Mouse (Mus musculus): Measurements from ENCODE around the gene Bola3. TPM values are rescaled to one million over a fixed set of nuclear protein-coding genes. Genes with fewer than 3 reads are reported as not detected.

Gene Bola3
- polyA plus RNA-seq, 2 experiments = 55.1 to 129 TPM

DNA sequence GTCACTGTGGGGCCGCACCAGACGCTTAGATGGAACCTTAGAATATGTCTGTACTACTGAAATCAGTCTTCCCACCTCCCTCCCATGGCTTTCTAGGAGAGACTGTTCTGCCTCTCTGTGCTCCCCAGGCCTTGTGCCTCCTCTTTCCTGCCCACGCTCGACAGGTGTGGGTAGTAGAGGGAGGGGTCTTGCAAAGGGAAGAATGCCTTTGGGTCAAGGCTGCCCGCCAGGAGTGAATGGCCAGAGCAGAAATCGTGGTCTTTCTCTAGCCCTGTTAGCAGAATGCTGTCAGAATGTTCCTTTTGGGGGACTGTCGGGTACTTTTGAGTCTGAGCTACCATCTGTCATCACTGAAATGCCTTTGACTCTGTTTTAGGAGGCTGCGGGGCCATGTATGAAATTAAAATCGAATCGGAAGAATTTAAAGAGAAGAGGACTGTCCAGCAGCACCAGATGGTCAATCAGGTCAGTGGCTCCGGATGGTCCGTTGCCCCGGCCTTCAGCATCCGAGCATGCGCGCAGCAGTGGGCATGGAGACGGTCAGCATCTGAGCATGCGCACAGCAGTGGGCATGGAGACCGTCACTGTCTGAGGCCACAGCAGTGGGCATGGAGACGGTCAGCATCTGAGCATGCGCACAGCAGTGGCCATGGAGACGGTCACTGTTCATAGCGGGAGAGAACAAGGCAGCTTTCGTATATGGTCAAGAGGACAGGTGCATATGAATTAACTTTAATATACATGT lies 3.9 kb downstream of the Bola3 start:
- no peaks in the 10 kb centered on the region for H3K27me3 ChIP-seq (ENCODE audit: control insufficient read depth, insufficient read depth, low read length)
- H3K9ac ChIP-seq (ENCODE audit: low read depth, low read length, severe bottlenecking) = no peak overlapping the region
- no peak for TF ChIP-seq POLR2A (IDR thresholded peaks at IDR 0.05; ENCODE audit: borderline replicate concordance, extremely low read depth, insufficient read depth, insufficient read length)
- H3K4me2 ChIP-seq (replicated peaks; ENCODE audit: low read depth, low read length, severe bottlenecking) = no peak overlapping the region
- H3K4me3 ChIP-seq (replicated peaks; ENCODE audit: low read length) = no peak overlapping the region
- no peak for ATAC-seq (ENCODE audit: low FRiP score, low read depth)
- no peaks in the 10 kb centered on the region for H3K9me3 ChIP-seq (ENCODE audit: control insufficient read depth, low read length)
- no peak for DNase-seq (ENCODE audit: low spot score)
- peaks cover 5% of the 10 kb centered on the region; the same call in 1 of the 2 replicates for H3K4me1 ChIP-seq (ENCODE audit: control insufficient read depth, insufficient read depth, low read length)
- WGBS = 90% methylated on average over 24 of the region's 24 CpGs
- H3K27ac ChIP-seq (replicated peaks; ENCODE audit: low read depth, low read length) = no peak overlapping the region
- peaks cover 31% of the 10 kb centered on the region for H3K36me3 ChIP-seq (ENCODE audit: control insufficient read depth, insufficient read depth, low read length)

DNA sequence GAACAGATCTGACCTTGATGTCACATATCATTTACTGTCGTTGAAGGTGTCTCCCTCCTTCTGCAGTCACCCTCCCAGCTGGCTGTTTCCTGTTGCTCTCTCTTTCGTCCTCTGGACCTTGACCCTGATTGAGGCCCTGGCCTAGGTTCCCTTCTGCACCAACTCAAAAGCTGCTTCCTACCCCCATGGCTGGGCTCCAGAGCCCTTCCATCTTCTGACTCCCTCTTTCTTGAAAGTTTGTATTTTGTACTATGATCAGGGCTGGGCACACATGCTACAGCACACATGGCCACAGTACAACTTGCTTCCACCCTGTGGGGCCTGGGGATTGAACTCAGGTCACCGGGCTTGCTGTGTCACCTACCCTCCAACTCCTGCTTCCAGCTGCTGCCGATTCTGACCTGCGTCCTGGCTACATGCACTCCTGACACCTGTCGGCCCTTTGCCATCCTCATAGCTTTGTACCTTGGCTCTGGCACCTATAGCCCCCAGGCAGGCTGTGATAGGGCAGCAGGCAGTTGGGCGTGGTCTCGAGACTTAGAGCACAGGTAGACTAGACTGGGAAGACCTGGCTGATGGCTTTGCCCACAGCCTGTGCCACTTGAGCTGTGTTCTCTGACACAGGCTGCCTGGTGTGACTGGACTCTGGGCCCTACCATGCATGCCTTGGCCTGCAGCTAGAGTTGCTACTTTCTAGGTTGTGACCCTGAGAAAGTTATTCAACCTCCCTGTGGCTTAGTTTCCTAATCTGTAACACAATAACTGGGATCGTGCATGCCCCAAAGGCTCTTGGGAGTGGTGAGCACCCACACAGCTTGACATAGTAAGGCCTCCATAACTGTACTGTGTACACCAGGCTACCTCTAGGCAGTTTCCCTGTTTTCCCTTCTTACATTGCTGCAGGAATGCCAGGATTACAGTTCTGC lies 6.2 kb downstream of the Bola3 start:
- ATAC-seq (ENCODE audit: low FRiP score, low read depth) = no peak
- Histone ChIP-seq H3K27ac (replicated peaks; ENCODE audit: low read depth, low read length) (no peak overlapping the region), H3K9ac (ENCODE audit: low read depth, low read length, severe bottlenecking) (no peak overlapping the region), H3K36me3 (ENCODE audit: control insufficient read depth, insufficient read depth, low read length) (peaks cover 50% of the 10 kb centered on the region), H3K4me2 (replicated peaks; ENCODE audit: low read depth, low read length, severe bottlenecking) (no peak overlapping the region), H3K4me1 (ENCODE audit: control insufficient read depth, insufficient read depth, low read length) (peaks cover 4% of the 10 kb centered on the region; the same call in 1 of the 2 replicates), H3K9me3 (ENCODE audit: control insufficient read depth, low read length) (no peaks in the 10 kb centered on the region), H3K4me3 (replicated peaks; ENCODE audit: low read length) (no peak overlapping the region), H3K27me3 (ENCODE audit: control insufficient read depth, insufficient read depth, low read length) (no peaks in the 10 kb centered on the region)
- 84% methylated on average over 9 of the region's 9 CpGs for WGBS
- DNase-seq (ENCODE audit: low spot score) = no peak
- TF ChIP-seq POLR2A (IDR thresholded peaks at IDR 0.05; ENCODE audit: borderline replicate concordance, extremely low read depth, insufficient read depth, insufficient read length) = no peak

DNA sequence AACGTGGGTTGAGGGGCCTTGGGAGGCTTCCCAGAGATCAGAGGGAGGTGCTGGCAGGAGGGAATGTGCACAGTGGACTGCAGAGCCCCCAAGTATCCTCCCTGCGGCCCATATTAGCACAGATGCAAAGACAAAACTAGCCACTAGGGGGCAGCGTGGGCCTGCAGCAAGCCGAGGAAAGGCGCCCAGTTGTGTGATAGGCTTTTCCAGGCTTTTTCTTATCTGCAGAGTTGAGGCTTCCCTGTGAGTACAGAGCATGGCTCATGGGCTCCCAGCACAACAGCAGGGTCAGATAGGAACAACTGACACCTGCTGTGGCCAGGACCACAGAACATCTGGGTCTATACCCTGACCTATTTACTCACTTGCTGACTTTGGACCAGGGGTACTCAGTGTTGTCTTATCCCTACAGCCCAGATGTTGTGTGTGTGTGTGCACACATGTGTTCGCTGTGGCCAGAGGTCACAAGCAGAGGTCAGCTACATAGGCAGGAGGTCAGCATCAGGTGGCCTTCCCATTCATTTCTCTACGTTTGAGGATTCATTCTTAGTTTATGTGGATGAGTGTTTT lies 7.7 kb downstream of the Bola3 start:
- no peak overlapping the region for H3K9ac ChIP-seq (ENCODE audit: low read depth, low read length, severe bottlenecking)
- no peaks in the 10 kb centered on the region for H3K9me3 ChIP-seq (ENCODE audit: control insufficient read depth, low read length)
- ATAC-seq (ENCODE audit: low FRiP score, low read depth) (peak; percentile 70), DNase-seq (ENCODE audit: low spot score) (peak; percentile 76)
- H3K27ac ChIP-seq (replicated peaks; ENCODE audit: low read depth, low read length) = no peak overlapping the region
- H3K4me3 ChIP-seq (replicated peaks; ENCODE audit: low read length) = no peak overlapping the region
- no peak overlapping the region for H3K4me2 ChIP-seq (replicated peaks; ENCODE audit: low read depth, low read length, severe bottlenecking)
- TF ChIP-seq POLR2A (IDR thresholded peaks at IDR 0.05; ENCODE audit: borderline replicate concordance, extremely low read depth, insufficient read depth, insufficient read length) = no peak
- H3K4me1 ChIP-seq (ENCODE audit: control insufficient read depth, insufficient read depth, low read length) = no peaks in the 10 kb centered on the region
- H3K36me3 ChIP-seq (ENCODE audit: control insufficient read depth, insufficient read depth, low read length) = peaks cover 53% of the 10 kb centered on the region
- 24% methylated on average over 7 of the region's 7 CpGs for WGBS
- no peaks in the 10 kb centered on the region for H3K27me3 ChIP-seq (ENCODE audit: control insufficient read depth, insufficient read depth, low read length)

DNA sequence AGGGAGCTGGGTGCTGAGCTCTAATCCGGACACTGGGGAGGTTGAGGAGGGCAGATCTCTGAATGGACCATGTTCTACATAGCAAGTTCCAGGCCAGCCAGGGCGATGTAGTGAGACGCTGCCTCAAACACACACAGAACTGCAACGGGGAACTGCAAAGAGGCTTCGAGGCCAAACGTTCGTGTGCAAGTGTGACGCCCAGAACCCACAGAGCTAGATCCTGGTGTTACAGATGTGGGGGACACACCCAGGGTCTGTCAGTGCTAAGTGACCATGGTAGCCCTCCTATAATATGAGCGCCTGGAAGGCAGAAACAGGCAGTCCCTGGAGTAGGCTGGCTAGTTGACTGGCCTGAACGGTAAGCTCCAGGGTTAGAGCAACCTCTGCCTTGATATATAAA lies 8.5 kb downstream of the Bola3 start:
- H3K4me3 ChIP-seq (replicated peaks; ENCODE audit: low read length) = no peak overlapping the region
- no peaks in the 10 kb centered on the region for H3K4me1 ChIP-seq (ENCODE audit: control insufficient read depth, insufficient read depth, low read length)
- no peak overlapping the region for H3K27ac ChIP-seq (replicated peaks; ENCODE audit: low read depth, low read length)
- no peaks in the 10 kb centered on the region for H3K27me3 ChIP-seq (ENCODE audit: control insufficient read depth, insufficient read depth, low read length)
- H3K4me2 ChIP-seq (replicated peaks; ENCODE audit: low read depth, low read length, severe bottlenecking) = no peak overlapping the region
- H3K9ac ChIP-seq (ENCODE audit: low read depth, low read length, severe bottlenecking) = no peak overlapping the region
- ATAC-seq (ENCODE audit: low FRiP score, low read depth) (no peak), DNase-seq (ENCODE audit: low spot score) (no peak)
- TF ChIP-seq POLR2A (IDR thresholded peaks at IDR 0.05; ENCODE audit: borderline replicate concordance, extremely low read depth, insufficient read depth, insufficient read length) = no peak
- 88% methylated on average over 10 of the region's 10 CpGs for WGBS
- peaks cover 57% of the 10 kb centered on the region for H3K36me3 ChIP-seq (ENCODE audit: control insufficient read depth, insufficient read depth, low read length)
- no peaks in the 10 kb centered on the region for H3K9me3 ChIP-seq (ENCODE audit: control insufficient read depth, low read length)

Measured in limb, embryonic 14.5 days (tissue).